Mouse (Mus musculus) hindbrain, embryonic 10.5 days (tissue): ENCODE data around the gene Rgs6. TPM values are rescaled to one million over a fixed set of nuclear protein-coding genes. Genes with fewer than 3 reads are reported as not detected.

Experiments used
- DNase-seq: peaks from one replicate; pipeline ENCODE4 v3.0.0-alpha.2; 2017; ENCODE audit warnings: low spot score
- H3K27ac ChIP-seq: fragments of 300-500 bp; sonication (generic); 2 replicates; pipeline ENCODE4 v1.5.1; 2016; ENCODE audit warnings: mild to moderate bottlenecking, moderate library complexity
- H3K27me3 ChIP-seq: fragments of 300-500 bp; sonication (generic); 2 replicates; pipeline ENCODE4 v1.6.1; 2016; ENCODE audit warnings: mild to moderate bottlenecking; ENCODE audit not compliant: poor library complexity, insufficient read depth, severe bottlenecking
- H3K36me3 ChIP-seq: fragments of 300-500 bp; sonication (generic); 2 replicates; pipeline ENCODE4 v1.6.1; 2016; ENCODE audit warnings: mild to moderate bottlenecking, moderate library complexity
- H3K4me1 ChIP-seq: fragments of 300-500 bp; sonication (generic); replicated peaks from 2 replicates; pipeline ENCODE4 v1.6.1; 2016; ENCODE audit warnings: mild to moderate bottlenecking
- H3K4me3 ChIP-seq: fragments of 300-500 bp; sonication (generic); 2 replicates; pipeline ENCODE4 v1.5.1; 2016; ENCODE audit warnings: mild to moderate bottlenecking, moderate library complexity
- H3K9me3 ChIP-seq: fragments of 300-500 bp; sonication (generic); 2 replicates; pipeline ENCODE4 v1.6.1; 2016; ENCODE audit warnings: mild to moderate bottlenecking, moderate library complexity
- WGBS: fragments of 180-500 bp; shearing (Covaris S2); methylation state at CpG from one replicate; pipeline ENCODE4 v1.1.7; 2016; 5-methylcytosine and 5-hydroxymethylcytosine counted together
- polyA plus RNA-seq: library from polyadenylated mRNA; unstranded; fragments of >200 nt; fragmentation: Nextera tagmentation; extraction: Ambion mirVana; gene quantifications from 2 replicates; pipeline ENCODE4 v1.2.1, GENCODE M21; 2016

Gene Rgs6
- polyA plus RNA-seq, 1 experiment from 2014 or later = 0.31 TPM

GRCm38 (mm10) chr12:83204361-83204760 lies 616.3 kb downstream of the Rgs6 start:
- Histone ChIP-seq H3K4me1 (peaks cover 38% of the 10 kb centered on the region), H3K9me3 (no peaks in the 10 kb centered on the region), H3K27me3 (0 out of 2 replicates have a peak, but pooled peaks cover 4% of the 10 kb centered on the region), H3K4me3 (no peak overlapping the region), H3K27ac (no peak overlapping the region), H3K36me3 (no peaks in the 10 kb centered on the region)
- DNase-seq = no peak
- WGBS = 64% methylated on average over 5 of the region's 5 CpGs

- Histone ChIP-seq H3K4me3 (no peak overlapping the region), H3K36me3 (no peaks in the 10 kb centered on the region), H3K9me3 (no peaks in the 10 kb centered on the region), H3K27me3 (0 out of 2 replicates have a peak, but pooled peaks cover 4% of the 10 kb centered on the region), H3K27ac (no peak overlapping the region), H3K4me1 (peaks cover 49% of the 10 kb centered on the region)
- DNase-seq = no peak
- WGBS = 74% methylated on average over 6 of the region's 6 CpGs
Observed at GRCm38 (mm10) chr12:83206866-83207265, 618.8 kb downstream of the Rgs6 start.

DNA sequence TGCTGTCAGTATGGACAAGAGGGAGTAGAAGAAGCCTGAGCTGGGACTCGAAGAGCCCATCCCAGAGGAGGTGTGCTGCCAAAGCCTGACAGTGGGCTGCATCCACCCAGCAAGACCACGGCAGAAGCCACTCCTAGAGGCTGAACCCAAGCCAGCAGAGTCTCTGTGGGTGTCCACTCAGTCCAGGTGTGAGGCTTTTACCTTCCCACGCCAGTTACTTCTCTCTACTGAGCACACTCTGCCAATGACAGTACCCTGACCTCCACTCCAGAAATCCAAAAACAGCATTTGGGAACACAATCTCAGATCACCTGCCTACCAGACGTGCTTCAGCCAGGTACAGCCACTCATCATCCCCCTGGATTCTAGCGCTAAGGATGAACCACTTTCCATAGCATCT lies 619.4 kb downstream of the Rgs6 start:
- H3K27me3 ChIP-seq = 0 out of 2 replicates have a peak, but pooled peaks cover 4% of the 10 kb centered on the region
- 79% methylated on average over 5 of the region's 5 CpGs for WGBS
- peaks cover 47% of the 10 kb centered on the region for H3K4me1 ChIP-seq
- no peaks in the 10 kb centered on the region for H3K36me3 ChIP-seq
- H3K9me3 ChIP-seq = no peaks in the 10 kb centered on the region
- DNase-seq = no peak
- no peak overlapping the region for H3K27ac ChIP-seq
- no peak overlapping the region for H3K4me3 ChIP-seq

GRCm38 (mm10) chr12:83208011-83208410 lies 619.9 kb downstream of the Rgs6 start:
- peaks cover 47% of the 10 kb centered on the region for H3K4me1 ChIP-seq
- DNase-seq = no peak
- 0 out of 2 replicates have a peak, but pooled peaks cover 4% of the 10 kb centered on the region for H3K27me3 ChIP-seq
- H3K36me3 ChIP-seq = no peaks in the 10 kb centered on the region
- H3K27ac ChIP-seq = 0 out of 2 replicates have a peak overlapping the region, but pooled peaks have one; percentile 45
- H3K9me3 ChIP-seq = no peaks in the 10 kb centered on the region
- WGBS = 63% methylated on average over 8 of the region's 8 CpGs
- H3K4me3 ChIP-seq = no peak overlapping the region

- Histone ChIP-seq H3K9me3 (no peaks in the 10 kb centered on the region), H3K4me3 (no peak overlapping the region), H3K27me3 (0 out of 2 replicates have a peak, but pooled peaks cover 4% of the 10 kb centered on the region), H3K36me3 (no peaks in the 10 kb centered on the region), H3K4me1 (peaks cover 54% of the 10 kb centered on the region), H3K27ac (no peak overlapping the region)
- DNase-seq = no peak
- WGBS = 62% methylated on average over 6 of the region's 6 CpGs
Observed at GRCm38 (mm10) chr12:83208841-83209240, 620.7 kb downstream of the Rgs6 start.

GRCm38 (mm10) chr12:83209461-83209860 lies 621.4 kb downstream of the Rgs6 start:
- 0 out of 2 replicates have a peak, but pooled peaks cover 4% of the 10 kb centered on the region for H3K27me3 ChIP-seq
- H3K4me3 ChIP-seq = no peak overlapping the region
- H3K27ac ChIP-seq = no peak overlapping the region
- H3K9me3 ChIP-seq = no peaks in the 10 kb centered on the region
- 60% methylated on average over 6 of the region's 6 CpGs for WGBS
- no peak for DNase-seq
- H3K36me3 ChIP-seq = no peaks in the 10 kb centered on the region
- H3K4me1 ChIP-seq = peaks cover 54% of the 10 kb centered on the region

- H3K27me3 ChIP-seq = 0 out of 2 replicates have a peak, but pooled peaks cover 4% of the 10 kb centered on the region
- H3K27ac ChIP-seq = no peak overlapping the region
- peaks cover 55% of the 10 kb centered on the region for H3K4me1 ChIP-seq
- no peaks in the 10 kb centered on the region for H3K36me3 ChIP-seq
- H3K4me3 ChIP-seq = no peak overlapping the region
- H3K9me3 ChIP-seq = no peaks in the 10 kb centered on the region
- 65% methylated on average over 5 of the region's 5 CpGs for WGBS
- DNase-seq = no peak
Observed at GRCm38 (mm10) chr12:83210294-83210693, 622.2 kb downstream of the Rgs6 start.

DNA sequence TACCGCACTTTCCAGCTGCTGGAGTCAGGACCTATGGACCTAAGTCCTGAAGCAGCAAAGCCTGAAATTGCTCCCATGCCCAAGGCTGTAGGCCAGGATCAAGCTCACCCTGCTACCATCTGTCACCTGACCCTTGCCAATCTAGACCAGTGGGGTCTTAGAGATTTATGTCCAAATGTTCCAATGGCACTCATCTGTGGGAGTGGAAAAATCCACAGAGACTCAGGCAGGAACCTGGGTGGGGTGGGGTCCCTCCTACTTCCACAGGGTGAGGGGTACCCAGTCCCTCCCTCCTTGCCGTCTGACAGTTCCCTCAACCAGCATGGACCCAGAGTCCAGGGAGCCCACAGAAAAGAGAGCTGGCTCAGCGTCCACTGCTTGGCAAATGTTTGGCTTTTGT lies 622.6 kb downstream of the Rgs6 start:
- 73% methylated on average over 3 of the region's 3 CpGs for WGBS
- H3K36me3 ChIP-seq = no peaks in the 10 kb centered on the region
- no peak for DNase-seq
- no peak overlapping the region for H3K4me3 ChIP-seq
- no peaks in the 10 kb centered on the region for H3K9me3 ChIP-seq
- H3K27me3 ChIP-seq = 0 out of 2 replicates have a peak, but pooled peaks cover 4% of the 10 kb centered on the region
- H3K4me1 ChIP-seq = peaks cover 55% of the 10 kb centered on the region
- no peak overlapping the region for H3K27ac ChIP-seq

DNA sequence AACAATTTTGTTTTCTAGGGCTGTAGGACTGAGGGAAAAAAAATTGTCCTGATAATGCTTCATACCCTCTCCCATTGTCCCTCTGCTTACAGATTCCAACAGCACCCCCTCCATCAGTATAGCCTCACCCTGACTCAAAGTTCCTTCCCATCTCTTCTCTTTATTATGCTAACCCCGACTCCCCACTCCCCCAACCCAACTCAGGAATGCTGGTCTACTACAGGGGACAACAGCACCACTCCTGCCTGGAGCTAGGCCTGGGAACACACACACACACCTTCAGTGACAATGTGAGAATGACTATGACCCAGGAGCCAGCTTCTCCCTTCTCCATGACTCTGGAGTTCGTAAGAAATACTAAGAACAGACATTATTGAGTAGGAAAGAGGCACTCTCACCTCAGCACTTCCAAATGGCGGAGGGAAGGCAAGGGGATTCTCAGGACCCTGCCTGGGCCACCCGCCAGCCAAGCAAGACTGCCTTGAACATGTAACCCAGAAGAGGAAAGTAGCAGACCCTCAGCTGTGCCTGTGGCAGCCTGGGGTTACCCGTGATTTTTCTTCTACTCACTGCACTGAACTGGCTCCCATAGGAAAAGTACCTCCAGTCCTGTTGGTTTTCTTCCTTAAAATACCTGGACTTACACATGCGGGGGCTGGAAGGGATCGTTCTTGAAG lies 623.2 kb downstream of the Rgs6 start:
- WGBS = 75% methylated on average over 7 of the region's 7 CpGs
- no peak overlapping the region for H3K4me3 ChIP-seq
- DNase-seq = no peak
- H3K4me1 ChIP-seq = peaks cover 55% of the 10 kb centered on the region
- H3K27ac ChIP-seq = peak overlapping the region; percentile 2; the same call in 1 of the 2 replicates
- no peaks in the 10 kb centered on the region for H3K9me3 ChIP-seq
- 0 out of 2 replicates have a peak, but pooled peaks cover 4% of the 10 kb centered on the region for H3K27me3 ChIP-seq
- no peaks in the 10 kb centered on the region for H3K36me3 ChIP-seq
